Mouse (Mus musculus) adrenal gland, adult (tissue): ENCODE results near the gene Ppp1r13b.

ENCODE experiments used
- DNase-seq, 2 experiments: peaks; one replicate each; pipeline ENCODE4 v3.0.0; 2022 to 2023; ENCODE audit warnings: low spot score in 1 of 2; ENCODE audit not compliant: inconsistent age in 2 of 2

Ppp1r13b gene

GRCm38 (mm10) chr12:111920046-111920445 lies 12.1 kb upstream of the Ppp1r13b start:
- DNase-seq: peak in 1 of 2 experiments; percentile 32

GRCm38 (mm10) chr12:111916514-111917217 lies 8.8 kb upstream of the Ppp1r13b start:
- DNase-seq: no peak

- DNase-seq: no peak
Measured at GRCm38 (mm10) chr12:111915781-111916180, 7.9 kb upstream of the Ppp1r13b start.

- DNase-seq: no peak
Measured at GRCm38 (mm10) chr12:111914031-111914430, 6.1 kb upstream of the Ppp1r13b start.

- DNase-seq: no peak
Measured at GRCm38 (mm10) chr12:111912802-111913201, 4.9 kb upstream of the Ppp1r13b start.

GRCm38 (mm10) chr12:111911796-111912195 lies 3.9 kb upstream of the Ppp1r13b start:
- DNase-seq: no peak

- no peak for DNase-seq
Measured at GRCm38 (mm10) chr12:111911171-111911760, 3.4 kb upstream of the Ppp1r13b start.

- DNase-seq: no peak
Measured at GRCm38 (mm10) chr12:111908997-111909550, 1.2 kb upstream of the Ppp1r13b start.

- peak; percentile 80 to 90 for DNase-seq
Measured at GRCm38 (mm10) chr12:111907421-111907891, 454 bp downstream of the Ppp1r13b start.

- DNase-seq: no peak
Measured at GRCm38 (mm10) chr12:111906309-111906875, 1.5 kb downstream of the Ppp1r13b start.

- DNase-seq: no peak
Measured at GRCm38 (mm10) chr12:111902488-111902887, 5.4 kb downstream of the Ppp1r13b start.

- DNase-seq: no peak
Measured at GRCm38 (mm10) chr12:111901105-111901875, 6.6 kb downstream of the Ppp1r13b start.

- DNase-seq: no peak
Measured at GRCm38 (mm10) chr12:111899646-111900045, 8.3 kb downstream of the Ppp1r13b start.

GRCm38 (mm10) chr12:111898686-111899085 lies 9.2 kb downstream of the Ppp1r13b start:
- peak in 1 of 2 experiments; percentile 60 for DNase-seq

- DNase-seq: peak; percentile 57 to 73
Measured at GRCm38 (mm10) chr12:111896908-111897661, 10.8 kb downstream of the Ppp1r13b start.

- peak; percentile 74 to 88 for DNase-seq
Measured at GRCm38 (mm10) chr12:111894082-111894481, 13.8 kb downstream of the Ppp1r13b start.

GRCm38 (mm10) chr12:111892981-111893380 lies 14.9 kb downstream of the Ppp1r13b start:
- DNase-seq: no peak

GRCm38 (mm10) chr12:111891800-111892199 lies 16.1 kb downstream of the Ppp1r13b start:
- peak; percentile 43 to 59 for DNase-seq

GRCm38 (mm10) chr12:111889251-111889650 lies 18.7 kb downstream of the Ppp1r13b start:
- DNase-seq: no peak

- DNase-seq: no peak
Measured at GRCm38 (mm10) chr12:111888303-111888864, 19.5 kb downstream of the Ppp1r13b start.
